In the genomic region with DNA sequence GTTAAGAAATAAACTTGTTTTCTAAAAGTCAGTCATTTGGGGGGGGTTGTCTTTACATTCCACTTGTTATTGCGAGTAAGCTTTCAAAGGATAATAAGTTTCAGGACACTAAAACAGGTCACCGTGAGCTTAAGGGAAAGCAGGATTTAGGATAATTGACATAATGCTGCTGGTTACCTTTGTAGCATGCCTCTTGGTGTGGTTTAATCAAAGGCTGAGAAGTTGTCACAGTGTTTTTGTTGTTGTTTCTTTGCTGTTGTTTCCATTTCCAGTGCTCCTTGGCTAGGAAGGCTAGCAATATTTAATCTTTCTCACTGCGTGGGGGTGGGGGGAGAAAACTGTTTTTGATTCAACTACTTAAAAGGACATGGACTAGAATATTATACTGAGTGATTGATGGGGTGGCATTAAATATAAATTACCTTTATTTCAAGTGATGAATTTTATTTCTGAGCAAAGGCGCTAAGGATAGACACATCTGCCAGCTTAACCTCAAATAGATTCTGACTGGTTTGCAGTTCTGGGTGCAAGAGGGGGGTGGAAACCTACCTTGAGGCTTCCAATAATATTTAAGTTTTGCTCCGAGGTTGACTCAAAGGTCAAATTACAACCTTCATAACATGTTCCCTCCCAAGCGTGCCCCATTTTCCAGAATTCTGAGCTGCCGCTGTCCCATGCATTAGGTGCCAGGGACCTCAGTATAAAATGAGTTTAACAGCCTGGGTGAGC, we compare ENCODE assay signal across 8 mouse cellular contexts. TPM values are rescaled to one million over a fixed set of nuclear protein-coding genes. Genes with fewer than 3 reads are reported as not detected.
DNase-seq lines count a peak whose midpoint lies in the region; ATAC-seq and TF ChIP-seq lines count a peak whose summit lies in the region.

No protein-coding gene starts in this region.

- no peaks in the 10 kb centered on the region for H3K27me3 ChIP-seq in heart, embryonic 16.5 days (ENCODE audit: control insufficient read depth, insufficient read depth, low read length)
- no peaks in the 10 kb centered on the region for H3K27me3 ChIP-seq in limb, embryonic 14.5 days (ENCODE audit: control insufficient read depth, insufficient read depth, low read length)
- H3K27me3 ChIP-seq in stomach, embryonic 14.5 days (ENCODE audit: control insufficient read depth, insufficient read depth, low read length) = no peaks in the 10 kb centered on the region

- TF ChIP-seq POLR2A in limb, embryonic 14.5 days (IDR thresholded peaks at IDR 0.05; ENCODE audit: borderline replicate concordance, extremely low read depth, insufficient read depth, insufficient read length) = no peak

- DNase-seq in cerebellum, adult 18-20 months = peak; percentile 18 to 29
- no peak for DNase-seq in cerebellum, adult 11 months
- DNase-seq in 416B (ENCODE audit: low read depth) = peak; percentile 63
- DNase-seq in limb, embryonic 14.5 days (ENCODE audit: low spot score) = no peak
- DNase-seq in c-Kit-positive CD71-positive TER-119-positive erythroid progenitor cells, embryonic 14.5 days (ENCODE audit: low spot score) = no peak
- DNase-seq in spleen, postnatal 14 days (ENCODE audit: low spot score in 2 of 2) = no peak

- H3K4me3 ChIP-seq in heart, embryonic 16.5 days (ENCODE audit: low read length) = peak overlapping the region; percentile 30
- peak overlapping the region; percentile 61 for H3K4me3 ChIP-seq in limb, embryonic 14.5 days (replicated peaks; ENCODE audit: low read length)
- H3K4me3 ChIP-seq in stomach, embryonic 14.5 days (ENCODE audit: low read depth, low read length) = peak overlapping the region; percentile 94; the same call in 1 of the 2 replicates

- H3K9me3 ChIP-seq in heart, embryonic 16.5 days (replicated peaks; ENCODE audit: control insufficient read depth, low read length) = no peaks in the 10 kb centered on the region
- H3K9me3 ChIP-seq in limb, embryonic 14.5 days (ENCODE audit: control insufficient read depth, low read length) = no peaks in the 10 kb centered on the region
- no peaks in the 10 kb centered on the region for H3K9me3 ChIP-seq in stomach, embryonic 14.5 days (ENCODE audit: control insufficient read depth, low read depth, low read length)

- H3K4me2 ChIP-seq in heart, embryonic 16.5 days (ENCODE audit: low read depth, low read length) = peak overlapping the region; percentile 54
- H3K4me2 ChIP-seq in limb, embryonic 14.5 days (replicated peaks; ENCODE audit: low read depth, low read length, severe bottlenecking) = peak overlapping the region; percentile 59
- peak overlapping the region; percentile 86 for H3K4me2 ChIP-seq in stomach, embryonic 14.5 days (replicated peaks; ENCODE audit: low read depth, low read length)

- H3K9ac ChIP-seq in heart, embryonic 16.5 days (ENCODE audit: low read length) = peak overlapping the region; percentile 40
- no peak overlapping the region for H3K9ac ChIP-seq in limb, embryonic 14.5 days (ENCODE audit: low read depth, low read length, severe bottlenecking)
- no peak overlapping the region for H3K9ac ChIP-seq in stomach, embryonic 14.5 days (replicated peaks; ENCODE audit: low read depth, low read length)

- WGBS in heart, embryonic 16.5 days = 66% methylated on average over 7 of the region's 7 CpGs
- WGBS in limb, embryonic 14.5 days = 28% methylated on average over 7 of the region's 7 CpGs
- 63% methylated on average over 7 of the region's 7 CpGs for WGBS in stomach, embryonic 14.5 days

- H3K36me3 ChIP-seq in heart, embryonic 16.5 days (ENCODE audit: control insufficient read depth, insufficient read depth) = no peaks in the 10 kb centered on the region
- H3K36me3 ChIP-seq in limb, embryonic 14.5 days (ENCODE audit: control insufficient read depth, insufficient read depth, low read length) = no peaks in the 10 kb centered on the region
- H3K36me3 ChIP-seq in stomach, embryonic 14.5 days (ENCODE audit: control insufficient read depth, insufficient read depth, low read length) = peaks cover 3% of the 10 kb centered on the region; the same call in 1 of the 2 replicates

- peak overlapping the region; percentile 10; the same call in 1 of the 2 replicates for H3K27ac ChIP-seq in heart, embryonic 16.5 days (ENCODE audit: low read length)
- H3K27ac ChIP-seq in limb, embryonic 14.5 days (replicated peaks; ENCODE audit: low read depth, low read length) = no peak overlapping the region
- H3K27ac ChIP-seq in stomach, embryonic 14.5 days (ENCODE audit: low read length) = no peak overlapping the region

- ATAC-seq in heart, embryonic 16.5 days (replicated peaks; ENCODE audit: extremely low read depth, insufficient read depth, low FRiP score) = no peak
- no peak for ATAC-seq in limb, embryonic 14.5 days (ENCODE audit: low FRiP score, low read depth)
- no peak for ATAC-seq in stomach, embryonic 14.5 days (ENCODE audit: insufficient number of reproducible peaks, insufficient read depth, low FRiP score, low read depth)

- H3K4me1 ChIP-seq in heart, embryonic 16.5 days (ENCODE audit: control insufficient read depth, insufficient read depth, low read length) = peaks cover 33% of the 10 kb centered on the region
- H3K4me1 ChIP-seq in limb, embryonic 14.5 days (ENCODE audit: control insufficient read depth, insufficient read depth, low read length) = peaks cover 14% of the 10 kb centered on the region; the same call in 1 of the 2 replicates
- peaks cover 19% of the 10 kb centered on the region for H3K4me1 ChIP-seq in stomach, embryonic 14.5 days (ENCODE audit: control insufficient read depth, insufficient read depth, low read length)

RNA-seq across cellular contexts. Expression of a gene that starts 2.8 kb away (rescaled TPM):
- 23.9 and 24.0 TPM in 2 replicates for polyA plus RNA-seq in heart, embryonic 16.5 days (2015; fragmentation: Nextera tagmentation; extraction: Ambion mirVana)
- polyA plus RNA-seq in limb, embryonic 14.5 days (2012; rRNA removed) = 55.7 and 67.5 TPM in 2 replicates
- polyA plus RNA-seq in limb, embryonic 14.5 days (2014; fragmentation: Nextera tagmentation; extraction: Ambion mirVana) = 44.7 and 45.7 TPM in 2 replicates
- polyA plus RNA-seq in stomach, embryonic 14.5 days (2014; fragmentation: Nextera tagmentation; extraction: Ambion mirVana) = 32.9 and 38.3 TPM in 2 replicates

Comparison
In these comparisons a context has a peak if more than half of its experiments do, and no peak if none do; other contexts are left out.
1. DNase-seq: peak in cerebellum, adult 18-20 months (2 of 2) and 416B (single experiment); none in cerebellum, adult 11 months (single experiment), limb, embryonic 14.5 days (single experiment), c-Kit-positive CD71-positive TER-119-positive erythroid progenitor cells, embryonic 14.5 days (single experiment) and spleen, postnatal 14 days (0 of 2).
2. H3K4me3 ChIP-seq: peak in every context shown above with its lines; median percentile 94 in stomach, embryonic 14.5 days; 61 in limb, embryonic 14.5 days; 30 in heart, embryonic 16.5 days.
3. Peak in every context shown above with its lines, with median percentiles within 50 percentile points of each other: H3K4me2 ChIP-seq.